Mouse (Mus musculus) naive thymus-derived CD4-positive, alpha-beta T cell, adult 2 months (primary cell): ENCODE results near the gene Lpar3.
A peak's percentile ranks its signal among the peaks of the same experiment; 100 is the strongest.

ENCODE experiments used
- DNase-seq: peaks from one replicate; pipeline ENCODE4 v3.0.0-alpha.2; 2011; ENCODE audit warnings: low read depth

Gene Lpar3

GRCm38 (mm10) chr3:146220776-146221486 lies at the start of gene Lpar3:
Gene Lpar3 (plus strand): TSS chr3:146220963.
- no peak for DNase-seq

GRCm38 (mm10) chr3:146173030-146173429 lies 47.7 kb upstream of the Lpar3 start:
- DNase-seq, result no peak

GRCm38 (mm10) chr3:146174215-146174614 lies 46.5 kb upstream of the Lpar3 start:
- DNase-seq, result no peak

GRCm38 (mm10) chr3:146177295-146177694 lies 43.5 kb upstream of the Lpar3 start:
- no peak for DNase-seq

- DNase-seq, result peak; percentile 91
Observed at GRCm38 (mm10) chr3:146177748-146178582, 42.8 kb upstream of the Lpar3 start.

- DNase-seq, result no peak
Observed at GRCm38 (mm10) chr3:146180341-146180740, 40.4 kb upstream of the Lpar3 start.

- peak; percentile 70 for DNase-seq
Observed at GRCm38 (mm10) chr3:146180986-146181385, 39.8 kb upstream of the Lpar3 start.

GRCm38 (mm10) chr3:146184992-146185657 lies 35.6 kb upstream of the Lpar3 start:
- DNase-seq, result peak; percentile 79

GRCm38 (mm10) chr3:146186033-146186432 lies 34.7 kb upstream of the Lpar3 start:
- no peak for DNase-seq

GRCm38 (mm10) chr3:146189933-146190332 lies 30.8 kb upstream of the Lpar3 start:
- DNase-seq, result no peak

- peak; percentile 78 for DNase-seq
Observed at GRCm38 (mm10) chr3:146192507-146192906, 28.3 kb upstream of the Lpar3 start.

GRCm38 (mm10) chr3:146195153-146195552 lies 25.6 kb upstream of the Lpar3 start:
- DNase-seq, result no peak

- DNase-seq, result no peak
Observed at GRCm38 (mm10) chr3:146196301-146196700, 24.5 kb upstream of the Lpar3 start.

- DNase-seq, result no peak
Observed at GRCm38 (mm10) chr3:146196780-146197743, 23.7 kb upstream of the Lpar3 start.

GRCm38 (mm10) chr3:146197785-146198184 lies 23.0 kb upstream of the Lpar3 start:
- DNase-seq, result no peak

- no peak for DNase-seq
Observed at GRCm38 (mm10) chr3:146198803-146199481, 21.8 kb upstream of the Lpar3 start.

- DNase-seq, result no peak
Observed at GRCm38 (mm10) chr3:146199486-146199885, 21.3 kb upstream of the Lpar3 start.

GRCm38 (mm10) chr3:146204375-146204774 lies 16.4 kb upstream of the Lpar3 start:
- DNase-seq, result no peak

GRCm38 (mm10) chr3:146205305-146205704 lies 15.5 kb upstream of the Lpar3 start:
- no peak for DNase-seq

- DNase-seq, result no peak
Observed at GRCm38 (mm10) chr3:146206635-146207034, 14.1 kb upstream of the Lpar3 start.

- DNase-seq, result no peak
Observed at GRCm38 (mm10) chr3:146207440-146207839, 13.3 kb upstream of the Lpar3 start.
